Comparison of ENCODE assay signal across 8 mouse cellular contexts in the genomic region with DNA sequence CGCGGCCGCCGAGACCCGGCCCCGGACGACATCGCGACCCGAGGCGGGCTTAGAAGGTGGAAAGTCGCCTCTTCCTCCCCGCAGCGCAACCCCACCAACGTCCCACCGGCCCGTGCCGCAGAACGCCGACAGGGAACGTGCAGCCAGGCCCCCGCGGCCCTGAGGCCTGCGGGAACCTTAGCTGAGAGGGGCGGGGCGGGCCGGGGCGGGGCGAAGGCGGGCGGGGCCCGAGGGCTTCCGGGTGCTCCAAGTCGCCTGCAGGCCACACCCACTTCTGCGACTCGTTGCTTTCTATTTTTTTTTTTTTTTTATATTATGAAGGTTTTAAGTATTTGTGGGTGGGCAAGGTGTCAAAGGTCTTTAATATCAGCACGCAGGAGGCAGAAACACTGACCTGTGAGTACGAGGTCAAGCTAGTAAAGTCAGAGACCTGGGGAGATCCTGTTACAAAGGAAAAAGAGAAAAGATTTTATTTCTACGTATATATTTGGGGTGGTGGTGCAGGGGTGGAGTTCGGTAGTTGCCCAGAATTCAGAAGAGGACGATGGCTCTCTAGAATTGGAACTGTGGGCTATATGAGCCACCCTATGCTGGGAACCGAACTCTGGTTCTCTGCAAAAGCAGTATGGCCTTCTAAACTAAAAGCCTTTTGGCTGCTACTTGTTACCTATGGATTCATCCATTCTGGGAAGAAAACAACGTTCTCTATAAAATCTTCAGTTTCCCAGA. TPM values are rescaled to one million over a fixed set of nuclear protein-coding genes. Genes with fewer than 3 reads are reported as not detected.
DNase-seq lines count a peak whose midpoint lies in the region; ATAC-seq lines count a peak whose summit lies in the region.

No protein-coding gene starts in this region.

- H3K9ac ChIP-seq in kidney, embryonic 15.5 days: peak overlapping the region; percentile 98
- peak overlapping the region; percentile 90 for H3K9ac ChIP-seq in lung, embryonic 15.5 days
- H3K9ac ChIP-seq in neural tube, embryonic 15.5 days (replicated peaks): peak overlapping the region; percentile 72

- H3K27ac ChIP-seq in heart, embryonic 10.5 days: peak overlapping the region; percentile 97
- peak overlapping the region; percentile 92 for H3K27ac ChIP-seq in kidney, embryonic 15.5 days
- H3K27ac ChIP-seq in lung, embryonic 15.5 days: peak overlapping the region; percentile 92
- peak overlapping the region; percentile 93 for H3K27ac ChIP-seq in neural tube, embryonic 15.5 days (replicated peaks)

- peak overlapping the region; percentile 78 for H3K4me2 ChIP-seq in kidney, embryonic 15.5 days
- peak overlapping the region; percentile 65 for H3K4me2 ChIP-seq in lung, embryonic 15.5 days
- H3K4me2 ChIP-seq in neural tube, embryonic 15.5 days: peak overlapping the region; percentile 61

- peak; percentile 92 for ATAC-seq in kidney, embryonic 15.5 days (replicated peaks; ENCODE audit: low FRiP score)
- ATAC-seq in lung, embryonic 15.5 days (ENCODE audit: borderline replicate concordance, extremely low read depth, low FRiP score, low TSS enrichment): peak; percentile 91
- ATAC-seq in neural tube, embryonic 15.5 days (ENCODE audit: low FRiP score): peak; percentile 91

- no peaks in the 10 kb centered on the region for H3K27me3 ChIP-seq in heart, embryonic 10.5 days (ENCODE audit: insufficient read depth, poor library complexity, severe bottlenecking)
- H3K27me3 ChIP-seq in kidney, embryonic 15.5 days: no peaks in the 10 kb centered on the region
- H3K27me3 ChIP-seq in lung, embryonic 15.5 days: no peaks in the 10 kb centered on the region
- H3K27me3 ChIP-seq in neural tube, embryonic 15.5 days (replicated peaks): no peaks in the 10 kb centered on the region

- H3K4me1 ChIP-seq in heart, embryonic 10.5 days: 0 out of 2 replicates have a peak, but pooled peaks cover 4% of the 10 kb centered on the region
- peaks cover 7% of the 10 kb centered on the region for H3K4me1 ChIP-seq in kidney, embryonic 15.5 days
- H3K4me1 ChIP-seq in lung, embryonic 15.5 days: peaks cover 6% of the 10 kb centered on the region; the same call in 1 of the 2 replicates
- peaks cover 12% of the 10 kb centered on the region for H3K4me1 ChIP-seq in neural tube, embryonic 15.5 days

- 5% methylated on average over 41 of the region's 43 CpGs for WGBS in heart, embryonic 10.5 days
- WGBS in kidney, embryonic 15.5 days: 3% methylated on average over 43 of the region's 43 CpGs
- 3% methylated on average over 43 of the region's 43 CpGs for WGBS in lung, embryonic 15.5 days
- 3% methylated on average over 43 of the region's 43 CpGs for WGBS in neural tube, embryonic 15.5 days

- H3K9me3 ChIP-seq in heart, embryonic 10.5 days: no peaks in the 10 kb centered on the region
- no peaks in the 10 kb centered on the region for H3K9me3 ChIP-seq in kidney, embryonic 15.5 days (replicated peaks)
- H3K9me3 ChIP-seq in lung, embryonic 15.5 days: no peaks in the 10 kb centered on the region
- H3K9me3 ChIP-seq in neural tube, embryonic 15.5 days (replicated peaks): no peaks in the 10 kb centered on the region

- H3K36me3 ChIP-seq in heart, embryonic 10.5 days: peaks cover 16% of the 10 kb centered on the region
- H3K36me3 ChIP-seq in kidney, embryonic 15.5 days: peaks cover 26% of the 10 kb centered on the region
- peaks cover 6% of the 10 kb centered on the region; the same call in 1 of the 2 replicates for H3K36me3 ChIP-seq in lung, embryonic 15.5 days
- H3K36me3 ChIP-seq in neural tube, embryonic 15.5 days: peaks cover 13% of the 10 kb centered on the region; the same call in 1 of the 2 replicates

- H3K4me3 ChIP-seq in heart, embryonic 10.5 days: peak overlapping the region; percentile 75
- peak overlapping the region; percentile 90 for H3K4me3 ChIP-seq in kidney, embryonic 15.5 days (replicated peaks)
- peak overlapping the region; percentile 88 for H3K4me3 ChIP-seq in lung, embryonic 15.5 days
- H3K4me3 ChIP-seq in neural tube, embryonic 15.5 days (replicated peaks): peak overlapping the region; percentile 61

- peak; percentile 44 to 55 for DNase-seq in CD8-positive naive resting alpha-beta T cell, adult 2 months (ENCODE audit: low read depth in 2 of 2, low spot score in 2 of 2)
- DNase-seq in R1 (ENCODE audit: low read depth, low spot score): peak; percentile 88
- DNase-seq in embryo, embryonic 11.5 days (ENCODE audit: low read depth, low spot score): peak; percentile 73
- peak; percentile 93 for DNase-seq in heart, embryonic 10.5 days (ENCODE audit: low spot score)
- peak; percentile 75 for DNase-seq in thymus, postnatal 25 days

RNA-seq across cellular contexts. Expression of gene Rp9, which starts 1.2 kb away (rescaled TPM):
- 37.8 and 52.6 TPM in 2 replicates for polyA plus RNA-seq in heart, embryonic 10.5 days (2016; fragmentation: Nextera tagmentation; extraction: Ambion mirVana)
- 64.9 and 65.5 TPM in 2 replicates for polyA plus RNA-seq in kidney, embryonic 15.5 days (2015; fragmentation: Nextera tagmentation; extraction: Ambion mirVana)
- polyA plus RNA-seq in lung, embryonic 15.5 days (2015; fragmentation: Nextera tagmentation; extraction: Ambion mirVana): 68.6 and 68.8 TPM in 2 replicates
- polyA plus RNA-seq in neural tube, embryonic 15.5 days (2015; fragmentation: Nextera tagmentation; extraction: Ambion mirVana): 72.1 and 78.8 TPM in 2 replicates

RNA-seq across cellular contexts. Expression of gene Bbs9, which starts 7.2 kb away (rescaled TPM):
- polyA plus RNA-seq in heart, embryonic 10.5 days (2016; fragmentation: Nextera tagmentation; extraction: Ambion mirVana): 6.7 and 7.2 TPM in 2 replicates
- polyA plus RNA-seq in kidney, embryonic 15.5 days (2015; fragmentation: Nextera tagmentation; extraction: Ambion mirVana): 12.3 and 13.0 TPM in 2 replicates
- polyA plus RNA-seq in lung, embryonic 15.5 days (2015; fragmentation: Nextera tagmentation; extraction: Ambion mirVana): 13.5 and 14.7 TPM in 2 replicates
- 16.4 and 17.4 TPM in 2 replicates for polyA plus RNA-seq in neural tube, embryonic 15.5 days (2015; fragmentation: Nextera tagmentation; extraction: Ambion mirVana)

RNA-seq across cellular contexts. Expression of gene Gm17545, which starts 14.2 kb away (rescaled TPM):
- polyA plus RNA-seq in heart, embryonic 10.5 days (2016; fragmentation: Nextera tagmentation; extraction: Ambion mirVana): not detected in 2 replicates
- polyA plus RNA-seq in kidney, embryonic 15.5 days (2015; fragmentation: Nextera tagmentation; extraction: Ambion mirVana): not detected in 2 replicates
- not detected in 2 replicates for polyA plus RNA-seq in lung, embryonic 15.5 days (2015; fragmentation: Nextera tagmentation; extraction: Ambion mirVana)
- not detected in 2 replicates for polyA plus RNA-seq in neural tube, embryonic 15.5 days (2015; fragmentation: Nextera tagmentation; extraction: Ambion mirVana)

RNA-seq across cellular contexts. Expression of gene 9530077C05Rik, which starts 57.0 kb away (rescaled TPM):
- polyA plus RNA-seq in heart, embryonic 10.5 days (2016; fragmentation: Nextera tagmentation; extraction: Ambion mirVana): 3.3 and 4.6 TPM in 2 replicates
- polyA plus RNA-seq in kidney, embryonic 15.5 days (2015; fragmentation: Nextera tagmentation; extraction: Ambion mirVana): 3.6 and 5.0 TPM in 2 replicates
- polyA plus RNA-seq in lung, embryonic 15.5 days (2015; fragmentation: Nextera tagmentation; extraction: Ambion mirVana): 5.0 and 5.9 TPM in 2 replicates
- 14.8 and 15.0 TPM in 2 replicates for polyA plus RNA-seq in neural tube, embryonic 15.5 days (2015; fragmentation: Nextera tagmentation; extraction: Ambion mirVana)

Comparison
In these comparisons a context has a peak if more than half of its experiments do, and no peak if none do; other contexts are left out.
1. Peak in every context shown above with its lines: DNase-seq, ATAC-seq, H3K4me3 ChIP-seq and H3K27ac ChIP-seq.